Mouse (Mus musculus): ENCODE data around the gene Atxn1. TPM values are rescaled to one million over a fixed set of nuclear protein-coding genes. Genes with fewer than 3 reads are reported as not detected.

Gene Atxn1
- polyA plus RNA-seq, 1 experiment from 2014 or later, result 2.3 TPM

DNA sequence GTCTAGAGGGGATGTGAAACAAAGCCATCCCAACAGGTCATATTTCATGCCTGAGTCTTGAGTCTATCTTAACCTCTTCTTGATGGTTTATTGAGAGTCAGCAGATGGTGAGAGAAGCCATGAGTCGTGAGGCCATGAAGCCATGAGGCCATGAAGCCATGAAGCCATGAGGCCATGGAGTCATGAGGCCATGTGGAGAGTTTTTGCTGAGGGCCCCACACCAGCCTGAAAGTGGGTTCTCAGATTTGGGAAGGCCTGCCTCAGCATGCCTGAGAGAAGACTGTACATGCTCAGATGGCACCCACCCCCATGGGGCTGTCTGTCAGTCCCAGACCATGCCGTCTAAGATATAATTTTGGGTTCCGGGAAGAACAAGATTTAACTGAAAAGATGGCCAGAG, 229.0 kb downstream of the Atxn1 start:
- H3K4me2 ChIP-seq, result no peak overlapping the region
- H3K4me1 ChIP-seq (replicated peaks), result no peaks in the 10 kb centered on the region
- no peak for ATAC-seq (ENCODE audit: insufficient read depth)
- no peak overlapping the region for H3K4me3 ChIP-seq (replicated peaks)
- H3K9ac ChIP-seq, result no peak overlapping the region
- 68% methylated on average over 3 of the region's 3 CpGs for WGBS (ENCODE audit: insufficient replicate concordance)
- no peaks in the 10 kb centered on the region for H3K9me3 ChIP-seq (replicated peaks)
- H3K36me3 ChIP-seq (replicated peaks), result no peaks in the 10 kb centered on the region
- no peak overlapping the region for H3K27ac ChIP-seq (replicated peaks)
- no peaks in the 10 kb centered on the region for H3K27me3 ChIP-seq

DNA sequence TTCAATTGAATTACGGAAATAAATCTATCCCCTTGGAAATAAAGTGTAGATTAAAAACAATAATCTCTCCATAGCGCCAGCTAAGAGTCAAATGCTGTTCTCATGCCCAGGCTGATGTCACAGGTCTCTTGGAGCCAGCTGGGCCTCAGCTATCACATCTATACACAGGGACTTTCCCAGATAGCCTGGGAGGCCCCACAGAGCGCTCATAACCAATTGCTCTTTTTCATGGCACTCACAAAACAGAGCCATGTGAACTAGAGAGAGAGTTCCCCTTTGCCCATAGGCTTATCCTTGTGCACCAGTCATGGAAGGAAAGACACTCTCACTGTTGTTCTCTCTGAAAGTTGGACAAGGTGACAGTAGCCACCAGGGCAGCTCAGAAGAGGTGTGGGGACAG, 230.3 kb downstream of the Atxn1 start:
- H3K9me3 ChIP-seq (replicated peaks), result no peaks in the 10 kb centered on the region
- no peak overlapping the region for H3K4me3 ChIP-seq (replicated peaks)
- H3K27ac ChIP-seq (replicated peaks), result no peak overlapping the region
- H3K4me2 ChIP-seq, result no peak overlapping the region
- no peak overlapping the region for H3K9ac ChIP-seq
- H3K36me3 ChIP-seq (replicated peaks), result no peaks in the 10 kb centered on the region
- no peak for ATAC-seq (ENCODE audit: insufficient read depth)
- H3K4me1 ChIP-seq (replicated peaks), result no peaks in the 10 kb centered on the region
- no peaks in the 10 kb centered on the region for H3K27me3 ChIP-seq
- 62% methylated on average over 3 of the region's 3 CpGs for WGBS (ENCODE audit: insufficient replicate concordance)

DNA sequence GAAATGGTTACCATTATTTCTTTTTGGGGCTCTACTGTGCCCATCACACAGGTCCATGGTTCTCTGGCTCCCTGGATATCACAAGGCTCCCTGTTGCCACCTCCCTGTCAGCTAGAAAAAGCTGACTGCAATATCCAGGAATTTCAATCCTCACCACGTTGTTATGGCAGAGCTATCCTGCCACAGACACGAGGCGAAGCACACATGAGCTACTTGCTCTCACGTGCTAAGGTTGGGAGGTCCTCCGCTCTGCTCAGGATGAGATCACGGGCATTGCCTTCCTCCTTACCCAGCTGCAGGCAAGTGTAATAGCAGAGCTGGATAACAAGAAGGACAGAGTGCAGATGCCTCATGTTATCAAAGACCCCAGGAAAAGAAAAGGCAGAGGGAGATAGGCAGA, 232.2 kb downstream of the Atxn1 start:
- WGBS (ENCODE audit: insufficient replicate concordance), result 66% methylated on average over 6 of the region's 6 CpGs
- Histone ChIP-seq H3K4me1 (replicated peaks) (no peaks in the 10 kb centered on the region), H3K4me2 (no peak overlapping the region), H3K9ac (no peak overlapping the region), H3K4me3 (replicated peaks) (no peak overlapping the region), H3K27me3 (no peaks in the 10 kb centered on the region), H3K9me3 (replicated peaks) (no peaks in the 10 kb centered on the region), H3K36me3 (replicated peaks) (no peaks in the 10 kb centered on the region), H3K27ac (replicated peaks) (no peak overlapping the region)
- no peak for ATAC-seq (ENCODE audit: insufficient read depth)

DNA sequence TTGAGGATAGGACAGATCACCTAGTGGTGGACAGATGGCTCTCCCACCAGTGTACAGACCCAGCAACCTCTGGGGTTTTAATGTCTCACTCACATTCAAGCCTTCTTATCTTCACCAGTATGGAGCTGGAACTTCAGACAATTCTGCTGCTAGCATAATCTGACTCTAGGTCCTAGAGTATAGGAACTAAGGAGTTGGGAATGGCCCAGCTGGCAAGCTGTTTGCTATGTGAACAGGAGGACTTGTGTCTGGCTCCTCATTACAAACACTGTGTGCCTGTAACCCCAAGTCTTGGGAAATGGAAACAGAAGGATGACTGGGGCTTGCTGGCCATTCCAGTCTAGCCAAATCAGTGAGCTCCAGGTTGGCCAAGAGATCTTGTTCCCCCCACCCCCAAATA, 237.9 kb downstream of the Atxn1 start:
- no peak overlapping the region for H3K27ac ChIP-seq (replicated peaks)
- no peaks in the 10 kb centered on the region for H3K4me1 ChIP-seq (replicated peaks)
- no peaks in the 10 kb centered on the region for H3K36me3 ChIP-seq (replicated peaks)
- no peak for ATAC-seq (ENCODE audit: insufficient read depth)
- H3K9me3 ChIP-seq (replicated peaks), result no peaks in the 10 kb centered on the region
- H3K27me3 ChIP-seq, result no peaks in the 10 kb centered on the region
- H3K4me3 ChIP-seq (replicated peaks), result no peak overlapping the region
- no peak overlapping the region for H3K4me2 ChIP-seq
- no peak overlapping the region for H3K9ac ChIP-seq

DNA sequence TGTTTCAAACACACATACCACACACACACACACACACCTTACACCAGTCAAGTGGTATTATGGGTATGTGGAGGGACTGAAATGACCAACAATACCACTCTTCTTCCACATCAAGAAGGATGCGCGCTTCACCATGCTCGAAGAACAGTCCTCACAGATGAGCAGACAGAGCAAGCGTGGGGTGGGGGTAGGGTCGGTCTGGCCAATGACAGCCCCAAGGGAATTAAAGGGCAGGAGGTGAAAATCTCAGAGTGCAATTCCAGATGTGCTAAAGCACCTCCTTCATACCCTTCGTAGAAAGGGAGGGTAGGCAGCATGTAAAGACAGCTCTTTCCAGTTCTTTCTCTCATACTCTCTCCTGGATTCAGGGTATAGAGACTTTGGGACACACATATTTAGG, 238.6 kb downstream of the Atxn1 start:
- ATAC-seq (ENCODE audit: insufficient read depth), result no peak
- H3K36me3 ChIP-seq (replicated peaks), result no peaks in the 10 kb centered on the region
- H3K4me3 ChIP-seq (replicated peaks), result no peak overlapping the region
- H3K9ac ChIP-seq, result no peak overlapping the region
- no peaks in the 10 kb centered on the region for H3K9me3 ChIP-seq (replicated peaks)
- WGBS (ENCODE audit: insufficient replicate concordance), result 67% methylated on average over 6 of the region's 6 CpGs
- no peaks in the 10 kb centered on the region for H3K4me1 ChIP-seq (replicated peaks)
- H3K4me2 ChIP-seq, result no peak overlapping the region
- no peak overlapping the region for H3K27ac ChIP-seq (replicated peaks)
- H3K27me3 ChIP-seq, result no peaks in the 10 kb centered on the region

DNA sequence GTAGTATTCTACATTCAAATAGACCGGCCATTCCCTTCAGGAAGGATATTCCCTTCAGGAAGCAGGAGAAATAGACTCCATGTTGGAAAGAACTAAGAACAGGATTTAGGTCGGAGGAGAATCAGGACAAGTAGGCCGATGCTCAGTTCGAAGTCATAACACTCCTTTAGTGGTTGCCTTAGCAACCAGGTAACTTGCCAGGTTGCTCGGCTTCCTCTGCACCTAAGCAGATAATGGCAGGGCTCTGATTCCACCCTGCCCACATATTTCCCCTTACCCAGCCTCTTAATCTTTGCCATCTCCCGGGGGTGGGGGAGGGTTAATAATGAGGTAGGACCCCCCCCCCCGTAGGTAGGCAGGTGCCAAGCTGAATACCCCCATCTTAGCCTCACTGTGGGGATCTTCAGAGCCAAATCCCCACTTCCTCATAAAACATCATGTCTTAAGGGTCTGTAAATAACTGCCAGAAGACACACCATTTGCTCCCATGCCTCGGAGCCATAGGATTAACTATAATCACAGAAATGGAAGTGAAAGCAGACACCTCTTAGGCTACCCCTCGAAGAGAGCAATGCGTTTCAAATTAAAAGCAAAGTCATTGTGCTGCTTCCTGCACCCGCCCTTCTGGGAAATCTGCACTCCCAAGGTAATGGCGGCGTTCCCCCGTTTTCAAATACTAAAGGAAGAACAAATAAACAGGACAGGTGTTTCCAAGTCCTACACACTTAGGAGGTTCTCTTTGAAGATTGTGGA, 240.1 kb downstream of the Atxn1 start:
- Histone ChIP-seq H3K4me2 (no peak overlapping the region), H3K27ac (replicated peaks) (no peak overlapping the region), H3K36me3 (replicated peaks) (no peaks in the 10 kb centered on the region), H3K4me1 (replicated peaks) (no peaks in the 10 kb centered on the region), H3K4me3 (replicated peaks) (no peak overlapping the region), H3K9ac (no peak overlapping the region), H3K27me3 (no peaks in the 10 kb centered on the region), H3K9me3 (replicated peaks) (no peaks in the 10 kb centered on the region)
- ATAC-seq (ENCODE audit: insufficient read depth), result no peak
- WGBS (ENCODE audit: insufficient replicate concordance), result 64% methylated on average over 14 of the region's 14 CpGs

DNA sequence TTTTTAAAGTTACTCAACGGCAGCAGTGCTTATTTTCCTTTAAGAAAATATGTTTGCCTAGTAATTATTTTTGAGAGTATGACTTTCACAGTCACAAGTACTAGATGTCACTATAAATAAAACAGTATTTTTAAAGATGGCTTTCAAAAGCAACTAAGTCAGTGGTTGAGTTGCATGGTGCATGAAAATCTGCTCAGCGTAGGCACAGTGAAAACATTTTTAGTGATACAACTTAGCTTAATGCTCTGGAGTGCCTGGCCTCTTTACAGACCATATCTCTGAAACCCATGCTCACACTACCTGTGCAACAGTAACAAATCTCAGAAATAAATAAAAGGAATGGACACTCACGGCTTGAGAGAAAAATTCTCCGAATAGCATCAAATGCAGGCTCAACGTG, 241.9 kb downstream of the Atxn1 start:
- Histone ChIP-seq H3K9ac (no peak overlapping the region), H3K36me3 (replicated peaks) (no peaks in the 10 kb centered on the region), H3K27ac (replicated peaks) (no peak overlapping the region), H3K4me2 (no peak overlapping the region), H3K4me3 (replicated peaks) (no peak overlapping the region), H3K9me3 (replicated peaks) (no peaks in the 10 kb centered on the region), H3K4me1 (replicated peaks) (no peaks in the 10 kb centered on the region), H3K27me3 (no peaks in the 10 kb centered on the region)
- ATAC-seq (ENCODE audit: insufficient read depth), result no peak
- 74% methylated on average over 5 of the region's 5 CpGs for WGBS (ENCODE audit: insufficient replicate concordance)

DNA sequence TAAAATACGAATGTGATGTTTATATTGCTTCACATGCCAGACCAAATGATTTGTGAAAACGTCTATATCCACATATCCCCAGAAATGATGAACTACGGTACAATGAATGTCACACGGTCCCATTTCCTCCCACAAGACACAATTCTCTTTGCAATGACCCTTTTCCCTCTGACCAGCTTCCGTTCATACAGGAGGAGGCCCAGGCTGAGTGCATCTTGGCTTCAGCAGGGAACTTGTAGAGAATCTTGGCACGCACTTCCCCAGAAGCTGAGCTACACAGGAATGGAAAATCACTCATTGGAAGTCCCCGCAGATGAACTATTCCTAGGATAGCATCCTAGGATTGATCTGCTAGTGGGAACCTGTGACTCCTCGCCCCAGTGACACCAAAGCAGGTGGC, 243.2 kb downstream of the Atxn1 start:
- WGBS (ENCODE audit: insufficient replicate concordance), result 71% methylated on average over 8 of the region's 8 CpGs
- H3K4me1 ChIP-seq (replicated peaks), result no peaks in the 10 kb centered on the region
- no peak overlapping the region for H3K4me2 ChIP-seq
- H3K9me3 ChIP-seq (replicated peaks), result no peaks in the 10 kb centered on the region
- H3K4me3 ChIP-seq (replicated peaks), result no peak overlapping the region
- H3K27me3 ChIP-seq, result no peaks in the 10 kb centered on the region
- H3K36me3 ChIP-seq (replicated peaks), result no peaks in the 10 kb centered on the region
- H3K9ac ChIP-seq, result no peak overlapping the region
- ATAC-seq (ENCODE audit: insufficient read depth), result no peak
- no peak overlapping the region for H3K27ac ChIP-seq (replicated peaks)

DNA sequence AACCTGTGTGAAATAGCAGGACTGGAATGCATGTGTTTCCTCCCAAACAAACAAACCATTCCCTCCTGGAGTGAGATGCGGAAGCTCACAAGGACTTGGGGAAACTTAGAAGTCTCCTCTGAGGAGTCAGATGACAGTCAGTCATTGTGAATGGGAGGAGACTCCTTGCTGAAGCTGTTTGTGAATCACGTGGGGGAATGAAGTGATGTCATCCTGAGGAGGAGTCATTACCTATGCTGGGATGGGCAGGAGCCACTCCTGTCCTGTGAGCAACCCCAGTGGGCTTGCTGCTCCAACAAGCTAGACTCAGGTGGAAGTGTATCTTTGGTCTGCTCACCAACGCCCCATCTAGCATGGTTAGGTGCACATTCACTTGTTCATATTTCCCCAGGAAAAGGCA, 246.0 kb downstream of the Atxn1 start:
- H3K9me3 ChIP-seq (replicated peaks), result no peaks in the 10 kb centered on the region
- no peak overlapping the region for H3K4me2 ChIP-seq
- H3K9ac ChIP-seq, result no peak overlapping the region
- no peaks in the 10 kb centered on the region for H3K4me1 ChIP-seq (replicated peaks)
- no peak overlapping the region for H3K4me3 ChIP-seq (replicated peaks)
- 45% methylated on average over 3 of the region's 3 CpGs for WGBS (ENCODE audit: insufficient replicate concordance)
- no peak for ATAC-seq (ENCODE audit: insufficient read depth)
- H3K27me3 ChIP-seq, result no peaks in the 10 kb centered on the region
- no peaks in the 10 kb centered on the region for H3K36me3 ChIP-seq (replicated peaks)
- H3K27ac ChIP-seq (replicated peaks), result no peak overlapping the region

DNA sequence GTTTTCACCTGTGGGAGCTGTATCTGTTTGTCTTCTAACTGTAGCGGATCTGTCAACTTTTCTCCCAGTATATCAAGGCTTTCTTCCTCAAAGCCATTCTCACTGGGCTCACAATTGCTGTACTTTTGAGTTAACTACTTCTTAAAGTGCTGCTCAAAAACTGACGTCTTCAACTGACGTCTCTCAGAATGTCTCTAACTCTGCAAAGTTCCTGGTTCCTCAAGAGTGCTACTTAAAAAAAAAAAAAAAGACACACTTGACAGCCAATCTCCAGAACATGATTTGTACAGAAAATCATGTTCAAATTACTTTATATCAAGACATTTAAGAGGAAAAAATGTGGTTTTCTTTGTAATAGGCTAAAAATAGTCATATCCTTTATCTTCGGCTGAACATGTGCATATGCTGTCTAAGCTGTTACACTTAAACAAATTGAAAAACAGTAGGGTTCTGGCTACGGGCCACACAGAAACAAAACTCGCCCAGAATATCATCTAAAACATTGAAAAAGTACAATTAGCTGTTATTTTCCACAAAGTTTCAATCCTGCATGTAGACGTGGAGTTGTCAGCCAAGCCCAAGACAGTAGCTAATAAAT, 249.1 kb downstream of the Atxn1 start:
- no peaks in the 10 kb centered on the region for H3K4me1 ChIP-seq (replicated peaks)
- H3K27me3 ChIP-seq, result no peaks in the 10 kb centered on the region
- no peak overlapping the region for H3K4me2 ChIP-seq
- no peak overlapping the region for H3K27ac ChIP-seq (replicated peaks)
- H3K9ac ChIP-seq, result no peak overlapping the region
- no peak for ATAC-seq (ENCODE audit: insufficient read depth)
- H3K36me3 ChIP-seq (replicated peaks), result no peaks in the 10 kb centered on the region
- 41% methylated on average over 7 of the region's 7 CpGs for WGBS (ENCODE audit: insufficient replicate concordance)
- H3K4me3 ChIP-seq (replicated peaks), result no peak overlapping the region
- no peaks in the 10 kb centered on the region for H3K9me3 ChIP-seq (replicated peaks)

DNA sequence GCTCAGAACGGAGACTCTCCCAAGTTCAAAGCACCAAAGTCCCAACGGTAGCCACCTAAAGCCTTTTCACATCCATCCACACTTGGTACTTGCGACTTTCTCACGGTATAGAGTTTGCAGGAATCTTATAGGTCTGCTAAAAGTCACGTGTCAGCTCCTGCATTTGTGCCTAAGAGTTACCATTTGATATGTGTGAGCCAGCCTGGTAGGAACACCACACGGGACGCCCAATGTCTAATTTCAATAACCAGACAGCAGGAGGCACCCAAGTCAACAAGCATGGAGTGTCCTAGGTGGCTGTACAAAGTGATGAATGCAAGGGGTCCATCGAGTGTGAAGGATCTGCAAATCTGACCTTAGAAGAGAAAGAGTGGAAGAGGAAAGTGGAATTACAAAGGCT, 254.8 kb downstream of the Atxn1 start:
- WGBS (ENCODE audit: insufficient replicate concordance), result 69% methylated on average over 8 of the region's 8 CpGs
- no peak overlapping the region for H3K4me2 ChIP-seq
- H3K9me3 ChIP-seq (replicated peaks), result no peaks in the 10 kb centered on the region
- H3K9ac ChIP-seq, result no peak overlapping the region
- H3K4me1 ChIP-seq (replicated peaks), result no peaks in the 10 kb centered on the region
- no peaks in the 10 kb centered on the region for H3K27me3 ChIP-seq
- no peak overlapping the region for H3K4me3 ChIP-seq (replicated peaks)
- H3K27ac ChIP-seq (replicated peaks), result no peak overlapping the region
- no peaks in the 10 kb centered on the region for H3K36me3 ChIP-seq (replicated peaks)
- ATAC-seq (ENCODE audit: insufficient read depth), result no peak

DNA sequence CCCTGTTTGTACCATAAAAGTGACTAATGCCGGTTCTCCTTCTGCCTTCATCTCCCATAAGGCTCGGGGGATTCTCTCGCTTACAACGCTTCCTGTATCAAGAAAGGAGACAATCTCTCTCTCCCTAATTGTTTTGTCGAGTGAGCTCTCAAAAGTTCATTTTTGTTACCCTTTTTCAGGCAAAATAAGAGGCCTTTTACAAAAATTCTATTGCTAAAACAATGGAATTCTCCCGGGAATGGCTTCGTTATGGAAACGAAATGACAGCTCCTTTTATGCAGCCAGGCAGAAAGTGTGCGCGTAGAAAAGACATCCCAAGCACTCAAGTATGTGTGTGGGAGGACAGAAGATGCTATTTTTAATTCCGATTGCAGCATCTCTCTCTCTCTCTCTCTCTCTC, 255.4 kb downstream of the Atxn1 start:
- ATAC-seq (ENCODE audit: insufficient read depth), result no peak
- Histone ChIP-seq H3K9ac (no peak overlapping the region), H3K9me3 (replicated peaks) (no peaks in the 10 kb centered on the region), H3K4me2 (no peak overlapping the region), H3K4me1 (replicated peaks) (no peaks in the 10 kb centered on the region), H3K36me3 (replicated peaks) (no peaks in the 10 kb centered on the region), H3K27ac (replicated peaks) (no peak overlapping the region), H3K27me3 (no peaks in the 10 kb centered on the region), H3K4me3 (replicated peaks) (no peak overlapping the region)
- 77% methylated on average over 11 of the region's 11 CpGs for WGBS (ENCODE audit: insufficient replicate concordance)
